Mouse (Mus musculus) embryonic facial prominence, embryonic 13.5 days (tissue): ENCODE measurements around the gene 3830406C13Rik. TPM values are rescaled to one million over a fixed set of nuclear protein-coding genes. Genes with fewer than 3 reads are reported as not detected.
"Not testable (repeated sequence)": the region's sequence is repeated elsewhere in the genome, so short reads cannot be mapped to it uniquely, and the experiment has no call there.

ENCODE experiments used
- ATAC-seq: fragments of 200-750 bp; cut with Nextera tagmentation; 2 replicates; pipeline ENCODE4 v1.8.0; 2017; ENCODE audit warnings: low read depth; ENCODE audit not compliant: insufficient number of reproducible peaks, insufficient read depth, low FRiP score, low TSS enrichment
- H3K27ac ChIP-seq: fragments of 300-500 bp; sonication (generic); 2 replicates; pipeline ENCODE4 v1.5.1; 2015; ENCODE audit warnings: moderate library complexity, mild to moderate bottlenecking, inconsistent platforms
- H3K27me3 ChIP-seq: fragments of 300-500 bp; sonication (generic); 2 replicates; pipeline ENCODE4 v1.6.1; 2015; ENCODE audit warnings: mild to moderate bottlenecking, inconsistent platforms
- H3K36me3 ChIP-seq: fragments of 300-500 bp; sonication (generic); 2 replicates; pipeline ENCODE4 v1.6.1; 2015; ENCODE audit warnings: mild to moderate bottlenecking, inconsistent platforms
- H3K4me1 ChIP-seq: fragments of 300-500 bp; sonication (generic); 2 replicates; pipeline ENCODE4 v1.6.1; 2015; ENCODE audit warnings: inconsistent platforms
- H3K4me2 ChIP-seq: fragments of 300-500 bp; sonication (generic); 2 replicates; pipeline ENCODE4 v1.6.1; 2015; ENCODE audit warnings: moderate library complexity, mild to moderate bottlenecking, inconsistent platforms
- H3K4me3 ChIP-seq: fragments of 300-500 bp; sonication (generic); 2 replicates; pipeline ENCODE4 v1.5.1; 2015; ENCODE audit warnings: mild to moderate bottlenecking, inconsistent platforms
- H3K9ac ChIP-seq: fragments of 300-500 bp; sonication (generic); 2 replicates; pipeline ENCODE4 v1.6.1; 2015; ENCODE audit warnings: mild to moderate bottlenecking, inconsistent platforms
- H3K9me3 ChIP-seq: fragments of 300-500 bp; sonication (generic); 2 replicates; pipeline ENCODE4 v1.6.1; 2016; ENCODE audit warnings: inconsistent platforms
- WGBS: fragments of 180-500 bp; shearing (Covaris S2); methylation state at CpG from one replicate; pipeline ENCODE4 v1.1.7; 2015; ENCODE audit warnings: mixed read lengths; 5-methylcytosine and 5-hydroxymethylcytosine counted together
- polyA plus RNA-seq: library from polyadenylated mRNA; unstranded; fragments of >200 nt; fragmentation: Nextera tagmentation; extraction: Ambion mirVana; gene quantifications from 2 replicates; pipeline ENCODE4 v1.2.1, GENCODE M21; 2015

3830406C13Rik gene
- 60.0 and 61.6 TPM in 2 replicates for polyA plus RNA-seq

GRCm38 (mm10) chr14:12284141-12284912 is at the start of gene 3830406C13Rik:
Gene 3830406C13Rik, plus strand, starts transcription at chr14:12284173.
- H3K4me1 ChIP-seq = no peaks in the 10 kb centered on the region
- under 1% methylated on average over 48 of the region's 48 CpGs for WGBS
- H3K4me3 ChIP-seq = peak within 1 kb of the TSS; percentile 83

GRCm38 (mm10) chr14:12243726-12244125 is 40.2 kb upstream of the 3830406C13Rik start:
- Histone ChIP-seq H3K4me3 (no peak overlapping the region), H3K4me2 (no peak overlapping the region), H3K36me3 (no peaks in the 10 kb centered on the region), H3K9me3 (no peaks in the 10 kb centered on the region), H3K4me1 (no peaks in the 10 kb centered on the region), H3K9ac (no peak overlapping the region), H3K27ac (no peak overlapping the region), H3K27me3 (no peaks in the 10 kb centered on the region)
- ATAC-seq = no peak
- 76% methylated on average over 4 of the region's 4 CpGs for WGBS

More at GRCm38 (mm10) chr14:12284141-12284912, at the start of gene 3830406C13Rik:
- Histone ChIP-seq H3K27me3 (no peaks in the 10 kb centered on the region), H3K4me2 (peak within 1 kb of the TSS; percentile 59), H3K27ac (peak within 1 kb of the TSS; percentile 96), H3K9me3 (no peaks in the 10 kb centered on the region), H3K36me3 (peaks cover 5% of the 10 kb centered on the region; the same call in 1 of the 2 replicates), H3K9ac (peak within 1 kb of the TSS; percentile 95)
- ATAC-seq = peak; percentile 97

- H3K4me3 ChIP-seq = no peak overlapping the region
- no peak overlapping the region for H3K4me2 ChIP-seq
- no peaks in the 10 kb centered on the region for H3K4me1 ChIP-seq
- no peaks in the 10 kb centered on the region for H3K9me3 ChIP-seq
- no peaks in the 10 kb centered on the region for H3K36me3 ChIP-seq
- no peak overlapping the region for H3K9ac ChIP-seq
- H3K27me3 ChIP-seq = no peaks in the 10 kb centered on the region
- WGBS = 62% methylated on average over 3 of the region's 3 CpGs
- no peak overlapping the region for H3K27ac ChIP-seq
- ATAC-seq = no peak
Measured at GRCm38 (mm10) chr14:12276031-12276430, 7.9 kb upstream of the 3830406C13Rik start.

GRCm38 (mm10) chr14:12283641-12284040 is 332 bp upstream of the 3830406C13Rik start, which contains the start of gene Gm49355:
Gene Gm49355, plus strand, starts transcription at chr14:12283976.
- Histone ChIP-seq H3K9ac (peak within 1 kb of the TSS; percentile 95), H3K4me2 (peak within 1 kb of the TSS; percentile 59), H3K9me3 (no peaks in the 10 kb centered on the region), H3K27ac (peak within 1 kb of the TSS; percentile 96), H3K27me3 (no peaks in the 10 kb centered on the region), H3K4me1 (no peaks in the 10 kb centered on the region), H3K36me3 (no peaks in the 10 kb centered on the region), H3K4me3 (peak within 1 kb of the TSS; percentile 83)
- 72% methylated on average over 6 of the region's 6 CpGs for WGBS
- no peak for ATAC-seq

- ATAC-seq, H3K27ac ChIP-seq, H3K4me1 ChIP-seq, H3K4me2 ChIP-seq, H3K9me3 ChIP-seq, H3K27me3 ChIP-seq, H3K9ac ChIP-seq, H3K4me3 ChIP-seq: not testable (repeated sequence)
- peaks cover 11% of the 10 kb centered on the region for H3K36me3 ChIP-seq
Measured at GRCm38 (mm10) chr14:12289747-12290146, 5.8 kb downstream of the 3830406C13Rik start.

GRCm38 (mm10) chr14:12296391-12296790 is 12.4 kb downstream of the 3830406C13Rik start:
- WGBS = 91% methylated on average over 7 of the region's 7 CpGs
- no peak for ATAC-seq
- no peaks in the 10 kb centered on the region for H3K9me3 ChIP-seq

GRCm38 (mm10) chr14:12299171-12299570 is 15.2 kb downstream of the 3830406C13Rik start:
- Histone ChIP-seq H3K27ac (no peak overlapping the region), H3K4me3 (no peak overlapping the region), H3K9ac (no peak overlapping the region), H3K9me3 (no peaks in the 10 kb centered on the region), H3K36me3 (peaks cover 21% of the 10 kb centered on the region), H3K4me2 (no peak overlapping the region), H3K4me1 (no peaks in the 10 kb centered on the region), H3K27me3 (no peaks in the 10 kb centered on the region)
- no peak for ATAC-seq

More at GRCm38 (mm10) chr14:12296391-12296790, 12.4 kb downstream of the 3830406C13Rik start:
- no peak overlapping the region for H3K27ac ChIP-seq
- no peak overlapping the region for H3K4me3 ChIP-seq
- no peak overlapping the region for H3K4me2 ChIP-seq
- no peaks in the 10 kb centered on the region for H3K27me3 ChIP-seq
- no peak overlapping the region for H3K9ac ChIP-seq
- peaks cover 22% of the 10 kb centered on the region for H3K36me3 ChIP-seq
- no peaks in the 10 kb centered on the region for H3K4me1 ChIP-seq

- Histone ChIP-seq H3K4me2 (no peak overlapping the region), H3K9me3 (no peaks in the 10 kb centered on the region), H3K4me3 (no peak overlapping the region), H3K36me3 (peaks cover 16% of the 10 kb centered on the region), H3K27ac (no peak overlapping the region), H3K27me3 (no peaks in the 10 kb centered on the region), H3K9ac (no peak overlapping the region), H3K4me1 (no peaks in the 10 kb centered on the region)
- 82% methylated on average over 6 of the region's 6 CpGs for WGBS
- ATAC-seq = no peak
Measured at GRCm38 (mm10) chr14:12299654-12300053, 15.7 kb downstream of the 3830406C13Rik start.

GRCm38 (mm10) chr14:12300275-12300674 is 16.3 kb downstream of the 3830406C13Rik start:
- H3K4me3 ChIP-seq = no peak overlapping the region
- WGBS = 75% methylated on average over 4 of the region's 4 CpGs
- H3K4me2 ChIP-seq = no peak overlapping the region

GRCm38 (mm10) chr14:12300677-12301076 is 16.7 kb downstream of the 3830406C13Rik start:
- no peak overlapping the region for H3K9ac ChIP-seq
- H3K27ac ChIP-seq = no peak overlapping the region
- H3K4me3 ChIP-seq = no peak overlapping the region
- no peaks in the 10 kb centered on the region for H3K4me1 ChIP-seq
- no peak for ATAC-seq
- no peak overlapping the region for H3K4me2 ChIP-seq
- no peaks in the 10 kb centered on the region for H3K27me3 ChIP-seq
- 63% methylated on average over 3 of the region's 3 CpGs for whole genome bisulfite sequencing
- no peaks in the 10 kb centered on the region for H3K9me3 ChIP-seq
- peaks cover 12% of the 10 kb centered on the region for H3K36me3 ChIP-seq

More at GRCm38 (mm10) chr14:12300275-12300674, 16.3 kb downstream of the 3830406C13Rik start:
- H3K4me1 ChIP-seq = no peaks in the 10 kb centered on the region
- no peak for ATAC-seq
- no peaks in the 10 kb centered on the region for H3K9me3 ChIP-seq
- H3K36me3 ChIP-seq = peaks cover 12% of the 10 kb centered on the region
- H3K27me3 ChIP-seq = no peaks in the 10 kb centered on the region
- no peak overlapping the region for H3K9ac ChIP-seq
- H3K27ac ChIP-seq = no peak overlapping the region

GRCm38 (mm10) chr14:12303106-12303505 is 19.1 kb downstream of the 3830406C13Rik start:
- no peak overlapping the region for H3K4me3 ChIP-seq
- no peaks in the 10 kb centered on the region for H3K27me3 ChIP-seq
- H3K9ac ChIP-seq = no peak overlapping the region
- no peak overlapping the region for H3K27ac ChIP-seq
- no peaks in the 10 kb centered on the region for H3K9me3 ChIP-seq
- peaks cover 6% of the 10 kb centered on the region for H3K36me3 ChIP-seq
- no peak overlapping the region for H3K4me2 ChIP-seq
- H3K4me1 ChIP-seq = no peaks in the 10 kb centered on the region
- no peak for ATAC-seq
- 62% methylated on average over 2 of the region's 2 CpGs for WGBS

GRCm38 (mm10) chr14:12333622-12334021 is 49.6 kb downstream of the 3830406C13Rik start:
- peaks cover 70% of the 10 kb centered on the region for H3K27me3 ChIP-seq
- no peaks in the 10 kb centered on the region for H3K36me3 ChIP-seq
- H3K4me1 ChIP-seq = no peaks in the 10 kb centered on the region
- WGBS = 75% methylated on average over 7 of the region's 7 CpGs
- H3K4me2 ChIP-seq = no peak overlapping the region
- ATAC-seq = no peak; the same call in 1 of the 2 replicates
- no peak overlapping the region for H3K27ac ChIP-seq
- H3K4me3 ChIP-seq = no peak overlapping the region
- H3K9ac ChIP-seq = no peak overlapping the region
- no peaks in the 10 kb centered on the region for H3K9me3 ChIP-seq
